Mouse (Mus musculus) lung, postnatal 0 days (tissue): ENCODE measurements at regions not wholly inside any gene's neighbourhood (a gene's known extent, or its start where the extent isn't known, plus 50 kb on each side); places are given as distances from the start of the nearest gene placed in this dataset.

Source experiments
- CTCF ChIP-seq: IDR thresholded peaks from 2 replicates; pipeline ENCODE4 v1.5.1; 2016; ENCODE audit warnings: antibody characterized with exemption, mild to moderate bottlenecking
- EP300 ChIP-seq: IDR thresholded peaks from 2 replicates; pipeline ENCODE4 v1.6.1; 2016; ENCODE audit warnings: antibody characterized with exemption, mild to moderate bottlenecking, control low read depth

GRCm38 (mm10) chr16:10088461-10089353 is 81.3 kb upstream of the Rpl39l start:
- TF ChIP-seq EP300, result no peak
- TF ChIP-seq CTCF, result peak; percentile 72
